19 mouse cellular contexts compared by ENCODE assay signal in the genomic region with DNA sequence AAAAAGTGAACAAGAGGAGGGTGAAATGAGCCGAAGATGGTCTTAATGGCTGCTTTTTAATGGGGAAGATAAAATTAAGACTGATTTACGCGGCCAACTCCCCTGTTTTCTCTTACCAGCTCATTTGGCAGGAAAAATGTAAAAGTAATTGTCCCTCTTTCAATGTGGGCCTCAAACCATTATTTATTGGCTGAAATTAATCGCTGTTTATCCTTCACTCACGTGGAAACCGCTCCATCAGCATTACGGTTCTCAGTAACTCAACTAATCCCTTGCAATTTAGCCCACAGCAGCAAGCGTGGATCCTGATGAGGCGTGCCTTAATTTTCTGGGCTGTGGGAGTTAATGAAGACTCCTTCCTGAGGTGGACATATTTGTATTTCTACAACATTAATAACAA. TPM values are rescaled to one million over a fixed set of nuclear protein-coding genes. Genes with fewer than 3 reads are reported as not detected.
A peak's percentile ranks its signal among the peaks of the same experiment; 100 is the strongest.
DNase-seq lines count a peak whose midpoint lies in the region; ATAC-seq and TF ChIP-seq lines count a peak whose summit lies in the region.
"Had no signal": no experiment of that assay in that cellular context is flagged by ENCODE, and none has a peak within 500 bp of the region (broad histone marks: within the 10 kb centered on the region; RNA-seq: fewer than 3 reads in every experiment).

No protein-coding gene starts in this region.

- peak; percentile 46; the same call in 1 of the 2 replicates for ATAC-seq in kidney, embryonic 14.5 days (ENCODE audit: low FRiP score, low TSS enrichment)
- ATAC-seq in neural tube, embryonic 13.5 days (ENCODE audit: low read depth), result 0 out of 2 replicates have a peak, but pooled peaks have one; percentile 27
- no peak for ATAC-seq in neural tube, embryonic 15.5 days (ENCODE audit: low FRiP score)
- peak; percentile 58; the same call in 1 of the 2 replicates for ATAC-seq in neural tube, embryonic 14.5 days (ENCODE audit: low read depth)
- ATAC-seq in hindbrain, embryonic 11.5 days (ENCODE audit: low FRiP score), result no peak
- ATAC-seq: hindbrain, embryonic 16.5 days; inflammation-experienced regulatory T-cells, adult 6 months had no signal

- WGBS in kidney, embryonic 14.5 days, result 33% methylated on average over 9 of the region's 9 CpGs
- 28% methylated on average over 9 of the region's 9 CpGs for WGBS in kidney, adult 2 months
- WGBS in neural tube, embryonic 13.5 days, result 33% methylated on average over 9 of the region's 9 CpGs
- 27% methylated on average over 9 of the region's 9 CpGs for WGBS in neural tube, embryonic 15.5 days
- WGBS in neural tube, embryonic 14.5 days, result 38% methylated on average over 9 of the region's 9 CpGs
- WGBS in hindbrain, embryonic 11.5 days, result 82% methylated on average over 9 of the region's 9 CpGs

- no peak overlapping the region for H3K4me3 ChIP-seq in kidney, embryonic 14.5 days (ENCODE audit: low read length)
- H3K4me3 ChIP-seq in kidney, adult 2 months (ENCODE audit: insufficient read depth, low read depth, low read length), result no peak overlapping the region
- H3K4me3 ChIP-seq in neural tube, embryonic 13.5 days, result no peak overlapping the region
- no peak overlapping the region for H3K4me3 ChIP-seq in neural tube, embryonic 15.5 days (replicated peaks)
- no peak overlapping the region for H3K4me3 ChIP-seq in neural tube, embryonic 14.5 days (ENCODE audit: low read depth, low read length)
- H3K4me3 ChIP-seq in hindbrain, embryonic 11.5 days (ENCODE audit: low read depth, low read length), result no peak overlapping the region
- H3K4me3 ChIP-seq: embryonic facial prominence, embryonic 12.5 days; heart, embryonic 13.5 days; hindbrain, embryonic 12.5 days had no signal

- no peak overlapping the region for H3K27ac ChIP-seq in kidney, embryonic 14.5 days (ENCODE audit: low read depth, low read length)
- no peak overlapping the region for H3K27ac ChIP-seq in kidney, adult 2 months (ENCODE audit: insufficient read depth, low read depth, low read length)
- no peak overlapping the region for H3K27ac ChIP-seq in neural tube, embryonic 13.5 days (replicated peaks)
- H3K27ac ChIP-seq in neural tube, embryonic 15.5 days (replicated peaks), result no peak overlapping the region
- no peak overlapping the region for H3K27ac ChIP-seq in neural tube, embryonic 14.5 days (ENCODE audit: low read depth, low read length)
- no peak overlapping the region for H3K27ac ChIP-seq in hindbrain, embryonic 11.5 days (ENCODE audit: low read depth, low read length)
- H3K27ac ChIP-seq: embryonic facial prominence, embryonic 12.5 days; heart, embryonic 13.5 days; hindbrain, embryonic 12.5 days had no signal

- no peak for DNase-seq in kidney, adult 2 months
- DNase-seq in hindbrain, embryonic 11.5 days (ENCODE audit: low spot score), result no peak
- no peak for DNase-seq in thymus, postnatal 25 days
- DNase-seq: adrenal gland, adult 2 months; adrenal gland, postnatal 25 days; cerebellum, adult 2 months; embryo, embryonic 11 days; gastrocnemius, postnatal 36 days; heart, adult 11 months; heart, postnatal 36 days had no signal

- H3K4me2 ChIP-seq in kidney, embryonic 14.5 days (replicated peaks; ENCODE audit: low read depth, low read length), result no peak overlapping the region
- H3K4me2 ChIP-seq in neural tube, embryonic 13.5 days, result no peak overlapping the region
- no peak overlapping the region for H3K4me2 ChIP-seq in neural tube, embryonic 15.5 days
- H3K4me2 ChIP-seq in neural tube, embryonic 14.5 days (ENCODE audit: low read depth, low read length), result no peak overlapping the region
- no peak overlapping the region for H3K4me2 ChIP-seq in hindbrain, embryonic 11.5 days (replicated peaks; ENCODE audit: low read depth, low read length)
- H3K4me2 ChIP-seq: embryonic facial prominence, embryonic 12.5 days; heart, embryonic 13.5 days; hindbrain, embryonic 12.5 days had no signal

- H3K9ac ChIP-seq in kidney, embryonic 14.5 days (ENCODE audit: low read depth, low read length), result no peak overlapping the region
- no peak overlapping the region for H3K9ac ChIP-seq in neural tube, embryonic 13.5 days
- no peak overlapping the region for H3K9ac ChIP-seq in neural tube, embryonic 15.5 days (replicated peaks)
- H3K9ac ChIP-seq in neural tube, embryonic 14.5 days (replicated peaks; ENCODE audit: low read depth, low read length), result no peak overlapping the region
- no peak overlapping the region for H3K9ac ChIP-seq in hindbrain, embryonic 11.5 days (ENCODE audit: low read depth, low read length)
- H3K9ac ChIP-seq: embryonic facial prominence, embryonic 12.5 days; heart, embryonic 13.5 days; hindbrain, embryonic 12.5 days had no signal

- TF ChIP-seq CTCF in kidney, adult 2 months (conservative IDR thresholded peaks at IDR 0.05; ENCODE audit: insufficient read depth, insufficient read length, low read depth, low read length), result no peak

- no peaks in the 10 kb centered on the region for H3K4me1 ChIP-seq in kidney, embryonic 14.5 days (ENCODE audit: control insufficient read depth, insufficient read depth, low read length)
- no peaks in the 10 kb centered on the region for H3K4me1 ChIP-seq in kidney, adult 2 months (ENCODE audit: control insufficient read depth, insufficient read depth, low read length)
- peaks cover 12% of the 10 kb centered on the region for H3K4me1 ChIP-seq in neural tube, embryonic 13.5 days (replicated peaks)
- H3K4me1 ChIP-seq in neural tube, embryonic 15.5 days, result peaks cover 12% of the 10 kb centered on the region; the same call in 1 of the 2 replicates
- no peaks in the 10 kb centered on the region for H3K4me1 ChIP-seq in neural tube, embryonic 14.5 days (ENCODE audit: control insufficient read depth, insufficient read depth, low read length)
- no peaks in the 10 kb centered on the region for H3K4me1 ChIP-seq in hindbrain, embryonic 11.5 days (replicated peaks; ENCODE audit: control insufficient read depth, insufficient read depth, low read length)
- H3K4me1 ChIP-seq: embryonic facial prominence, embryonic 12.5 days; hindbrain, embryonic 12.5 days had no signal

- H3K27me3 ChIP-seq in kidney, embryonic 14.5 days (ENCODE audit: control insufficient read depth, insufficient read depth, low read length), result peaks cover 3% of the 10 kb centered on the region; the same call in 1 of the 2 replicates
- peaks cover 1% of the 10 kb centered on the region; the same call in 1 of the 2 replicates for H3K27me3 ChIP-seq in kidney, adult 2 months (replicated peaks; ENCODE audit: control insufficient read depth, insufficient read depth, low read length)
- H3K27me3 ChIP-seq in neural tube, embryonic 13.5 days, result peaks cover 33% of the 10 kb centered on the region
- peaks cover 17% of the 10 kb centered on the region for H3K27me3 ChIP-seq in neural tube, embryonic 15.5 days (replicated peaks)
- H3K27me3 ChIP-seq in neural tube, embryonic 14.5 days (ENCODE audit: control insufficient read depth, insufficient read depth, low read length), result 0 out of 2 replicates have a peak, but pooled peaks cover 5% of the 10 kb centered on the region
- H3K27me3 ChIP-seq in hindbrain, embryonic 11.5 days (ENCODE audit: control insufficient read depth, insufficient read depth, low read length), result no peaks in the 10 kb centered on the region
- H3K27me3 ChIP-seq: embryonic facial prominence, embryonic 12.5 days; heart, embryonic 13.5 days; hindbrain, embryonic 12.5 days had no signal

- no peaks in the 10 kb centered on the region for H3K36me3 ChIP-seq in kidney, embryonic 14.5 days (ENCODE audit: control insufficient read depth, insufficient read depth, low read length)
- no peaks in the 10 kb centered on the region for H3K36me3 ChIP-seq in kidney, adult 2 months (ENCODE audit: control insufficient read depth, insufficient read depth, low read length)
- no peaks in the 10 kb centered on the region for H3K36me3 ChIP-seq in neural tube, embryonic 13.5 days
- no peaks in the 10 kb centered on the region for H3K36me3 ChIP-seq in neural tube, embryonic 15.5 days
- H3K36me3 ChIP-seq in neural tube, embryonic 14.5 days (ENCODE audit: control insufficient read depth, insufficient read depth, low read length), result no peaks in the 10 kb centered on the region
- H3K36me3 ChIP-seq in hindbrain, embryonic 11.5 days (ENCODE audit: control insufficient read depth, insufficient read depth, low read length), result no peaks in the 10 kb centered on the region
- H3K36me3 ChIP-seq: embryonic facial prominence, embryonic 12.5 days; heart, embryonic 13.5 days; hindbrain, embryonic 12.5 days had no signal

- no peak for TF ChIP-seq POLR2A in kidney, adult 2 months (IDR thresholded peaks at IDR 0.05; ENCODE audit: low read depth, low read length)

- no peaks in the 10 kb centered on the region for H3K9me3 ChIP-seq in kidney, embryonic 14.5 days (ENCODE audit: control insufficient read depth, low read length)
- no peaks in the 10 kb centered on the region for H3K9me3 ChIP-seq in neural tube, embryonic 13.5 days
- no peaks in the 10 kb centered on the region for H3K9me3 ChIP-seq in neural tube, embryonic 15.5 days (replicated peaks)
- H3K9me3 ChIP-seq in neural tube, embryonic 14.5 days (ENCODE audit: control insufficient read depth, low read length), result no peaks in the 10 kb centered on the region
- no peaks in the 10 kb centered on the region for H3K9me3 ChIP-seq in hindbrain, embryonic 11.5 days (ENCODE audit: control insufficient read depth, low read length)
- H3K9me3 ChIP-seq: embryonic facial prominence, embryonic 12.5 days; heart, embryonic 13.5 days; hindbrain, embryonic 12.5 days had no signal

RNA-seq across cellular contexts. Expression of gene D1Pas1, which starts 58.1 kb away (rescaled TPM):
- not detected in 2 replicates for polyA plus RNA-seq in kidney, embryonic 14.5 days (2014; fragmentation: Nextera tagmentation; extraction: Ambion mirVana)
- polyA plus RNA-seq in kidney, adult 2 months (2012; rRNA removed), result 0.05 TPM in 1 of 2 replicates, not detected in the other
- 0.20 TPM in 1 of 2 replicates, not detected in the other for polyA plus RNA-seq in neural tube, embryonic 13.5 days (2015; fragmentation: Nextera tagmentation; extraction: Ambion mirVana)
- polyA plus RNA-seq in neural tube, embryonic 15.5 days (2015; fragmentation: Nextera tagmentation; extraction: Ambion mirVana), result 0.12 and 0.13 TPM in 2 replicates
- 0.08 and 0.17 TPM in 2 replicates for polyA plus RNA-seq in neural tube, embryonic 14.5 days (2014; fragmentation: Nextera tagmentation; extraction: Ambion mirVana)
- 0.06 TPM in 1 of 2 replicates, not detected in the other for polyA plus RNA-seq in hindbrain, embryonic 11.5 days (2014; fragmentation: Nextera tagmentation; extraction: Ambion mirVana)
- polyA plus RNA-seq: adrenal gland, adult 2 months; embryonic facial prominence, embryonic 12.5 days; inflammation-experienced regulatory T-cells, adult 6 months had no signal

Comparison
In these comparisons a context has a peak if more than half of its experiments do, and no peak if none do; other contexts are left out.
1. ATAC-seq: peak in kidney, embryonic 14.5 days (single experiment), neural tube, embryonic 13.5 days (single experiment) and neural tube, embryonic 14.5 days (single experiment); none in neural tube, embryonic 15.5 days (single experiment) and hindbrain, embryonic 11.5 days (single experiment).